Mouse (Mus musculus): Measurements from ENCODE around the gene Tnni2.

Tnni2 gene

DNA sequence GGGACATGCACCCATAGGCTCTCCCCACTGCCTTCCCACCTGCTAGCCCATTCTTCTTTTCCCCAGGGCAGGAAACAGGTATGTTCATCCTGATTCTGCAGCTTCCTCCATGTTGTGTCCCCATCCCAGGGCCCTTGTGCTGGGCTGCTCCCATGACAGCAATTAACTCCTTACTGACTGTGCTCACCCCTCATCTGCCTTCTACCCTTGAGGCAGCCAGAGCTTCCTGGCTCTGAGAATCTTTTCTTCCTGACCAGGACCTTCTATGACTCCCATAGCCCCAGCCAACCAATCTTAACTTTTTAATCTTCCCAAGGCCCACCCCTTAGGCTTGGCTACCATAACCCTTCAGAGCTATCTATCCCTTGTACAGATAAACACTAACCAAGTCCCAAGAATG, 37.7 kb downstream of the Tnni2 start:
- in situ Hi-C loops (cut with MboI, MseI), result no loop called here

- in situ Hi-C loops (cut with MboI, MseI), result loop anchor here in 1 of 2 experiments (10.0 kb wide), 1 partner anchor 1235 kb away; no protein-coding TSS in a partner anchor
These were observed 38.3 kb downstream of the Tnni2 start for GRCm38 (mm10) chr7:142479886-142480285.

GRCm38 (mm10) chr7:142480661-142481060, 39.1 kb downstream of the Tnni2 start:
- in situ Hi-C loops (cut with MboI, MseI), result loop anchor here in 1 of 2 experiments (10.0 kb wide), 1 partner anchor 1234 kb away; no protein-coding TSS in a partner anchor

- in situ Hi-C loops (cut with MboI, MseI), result loop anchor here in 1 of 2 experiments (10.0 kb wide), 1 partner anchor 1234 kb away; no protein-coding TSS in a partner anchor
These were observed 39.6 kb downstream of the Tnni2 start for GRCm38 (mm10) chr7:142481186-142481567.

DNA sequence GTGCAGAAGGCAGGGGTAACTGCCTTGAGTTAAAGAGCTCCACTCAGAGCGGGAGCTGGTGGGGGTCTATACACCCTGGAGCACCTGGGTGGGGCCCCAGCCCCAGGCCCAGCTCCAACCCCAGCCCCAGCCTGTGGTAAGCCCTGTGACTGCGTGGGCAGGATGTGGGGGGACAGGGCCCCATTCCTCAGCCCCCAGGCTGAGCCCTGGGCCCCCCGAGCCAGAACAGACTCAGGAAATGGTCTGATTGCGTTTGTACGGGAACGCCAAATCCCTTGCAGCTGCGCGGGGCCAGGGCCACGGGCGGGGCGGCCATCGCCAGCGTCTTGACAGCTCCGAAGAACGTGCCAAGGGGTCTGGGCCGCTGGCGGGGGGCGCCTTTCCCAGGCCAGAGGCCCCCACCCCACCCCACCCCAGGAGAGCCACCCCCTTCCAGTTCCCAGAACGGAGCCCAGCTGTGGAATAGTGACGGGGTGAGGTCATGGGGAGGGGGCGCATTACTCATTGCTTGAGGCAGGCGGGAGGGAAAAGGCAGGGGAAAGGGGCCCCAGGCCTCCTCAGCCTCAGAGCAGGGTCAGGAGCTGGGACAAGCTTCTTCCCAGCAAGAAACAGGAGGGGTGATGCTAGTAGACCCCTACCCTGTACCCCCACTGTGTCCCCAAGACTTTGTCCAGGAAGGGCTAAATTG, 40.1 kb downstream of the Tnni2 start:
- in situ Hi-C loops (cut with MboI, MseI), result loop anchor here in 1 of 2 experiments (10.0 kb wide), 1 partner anchor 1233 kb away; no protein-coding TSS in a partner anchor

DNA sequence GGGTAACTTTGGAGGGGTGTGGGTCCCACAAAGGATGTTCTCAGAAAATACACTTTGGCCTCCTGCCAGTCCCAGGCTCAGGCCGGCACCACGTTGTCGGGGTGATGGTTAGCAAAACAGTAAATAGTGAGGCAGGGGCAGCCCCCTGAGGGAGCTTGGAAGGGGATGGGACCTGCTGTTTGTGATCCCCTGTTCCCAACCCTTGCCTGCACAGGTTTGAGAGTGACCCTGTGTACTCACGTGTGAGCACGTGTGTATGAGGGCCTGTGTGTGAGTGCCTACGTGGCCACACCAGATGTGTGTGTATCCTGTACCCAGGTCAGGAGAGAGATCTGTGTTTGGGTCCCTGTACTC, 40.6 kb downstream of the Tnni2 start:
- in situ Hi-C loops (cut with MboI, MseI), result loop anchor here in 1 of 2 experiments (10.0 kb wide), 1 partner anchor 1233 kb away; no protein-coding TSS in a partner anchor

DNA sequence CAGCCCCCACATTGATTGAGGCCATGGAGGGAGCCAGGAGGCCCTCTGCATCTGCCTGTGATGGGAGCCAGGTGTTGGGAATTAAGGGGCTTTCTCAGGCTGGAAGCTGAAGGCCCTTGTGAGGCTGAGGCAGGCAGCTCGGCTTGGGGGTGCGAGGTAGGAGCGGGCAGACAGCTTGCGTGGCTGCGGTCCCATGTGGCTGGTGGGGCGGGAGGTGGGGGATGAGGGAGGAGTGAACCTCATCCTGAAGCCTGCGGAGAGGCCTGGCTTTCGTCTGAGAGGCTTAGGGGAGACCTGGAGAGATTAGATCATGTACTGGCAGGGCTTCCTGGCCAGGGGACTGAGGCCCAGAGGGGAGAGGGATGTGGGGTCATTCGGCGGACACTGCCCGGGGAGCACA, 41.5 kb downstream of the Tnni2 start:
- in situ Hi-C loops (cut with MboI, MseI), result loop anchor here in 1 of 2 experiments (10.0 kb wide), 1 partner anchor 1232 kb away; no protein-coding TSS in a partner anchor

GRCm38 (mm10) chr7:142484780-142485179, 43.2 kb downstream of the Tnni2 start:
- in situ Hi-C loops (cut with MboI, MseI), result loop anchor here in 1 of 2 experiments (10.0 kb wide), 1 partner anchor 1230 kb away; no protein-coding TSS in a partner anchor

GRCm38 (mm10) chr7:142486751-142487162, 45.1 kb downstream of the Tnni2 start:
- in situ Hi-C loops (cut with MboI, MseI), result loop anchor here in 1 of 2 experiments (10.0 kb wide), 1 partner anchor 1228 kb away; no protein-coding TSS in a partner anchor

DNA sequence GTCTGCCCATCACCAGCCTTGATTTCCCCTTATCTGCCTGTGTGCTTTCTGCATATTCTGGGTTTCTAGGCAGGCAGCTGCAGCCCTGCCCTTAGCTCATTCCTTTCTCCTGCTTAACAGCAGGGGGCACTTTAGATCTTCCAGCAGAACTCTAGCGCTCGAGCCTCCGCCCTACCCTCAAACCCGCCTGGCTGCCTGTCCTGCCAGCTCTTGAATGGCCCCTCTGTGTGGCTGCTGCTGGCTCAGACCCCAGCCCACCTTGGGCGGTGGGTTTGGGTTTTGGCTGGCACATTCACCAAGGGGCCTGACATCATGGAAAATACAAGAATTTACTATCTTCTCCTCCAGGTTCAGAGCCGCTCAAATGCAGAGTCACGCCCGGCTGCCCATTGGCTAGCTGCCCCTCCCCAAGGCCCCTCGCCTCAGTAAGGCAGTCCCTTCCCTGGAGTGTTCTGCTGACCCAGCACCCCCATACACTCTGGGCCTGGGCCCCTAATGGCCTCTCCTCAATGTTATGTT, 45.8 kb downstream of the Tnni2 start:
- in situ Hi-C loops (cut with MboI, MseI), result loop anchor here in 1 of 2 experiments (10.0 kb wide), 1 partner anchor 1227 kb away; no protein-coding TSS in a partner anchor

DNA sequence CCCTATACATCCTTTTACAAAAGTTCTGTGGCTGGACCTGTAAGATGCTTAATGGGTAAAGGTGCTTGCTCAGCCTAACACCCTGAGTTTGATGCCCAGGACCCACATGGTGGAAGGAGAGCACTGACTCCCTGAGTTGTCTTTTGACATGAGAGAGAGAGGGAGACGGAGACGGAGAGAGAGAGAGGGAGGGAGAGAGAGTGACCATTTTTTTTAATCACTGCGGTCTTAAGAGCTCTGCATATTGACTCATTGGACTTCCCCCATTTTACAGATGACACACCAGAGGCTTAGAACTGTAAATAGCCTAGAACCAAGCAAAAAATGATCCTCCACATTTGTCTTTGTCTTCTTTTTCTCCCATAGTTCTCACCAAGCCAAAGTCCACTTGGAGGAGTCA, 46.4 kb downstream of the Tnni2 start:
- in situ Hi-C loops (cut with MboI, MseI), result loop anchor here in 1 of 2 experiments (10.0 kb wide), 1 partner anchor 1227 kb away; no protein-coding TSS in a partner anchor

GRCm38 (mm10) chr7:142493535-142493934, 51.9 kb downstream of the Tnni2 start:
- in situ Hi-C loops (cut with MboI, MseI), result no loop called here

Data from T-helper 17 cell (primary cell).